Comparison of ENCODE assay signal across 9 mouse cellular contexts in the genomic region with DNA sequence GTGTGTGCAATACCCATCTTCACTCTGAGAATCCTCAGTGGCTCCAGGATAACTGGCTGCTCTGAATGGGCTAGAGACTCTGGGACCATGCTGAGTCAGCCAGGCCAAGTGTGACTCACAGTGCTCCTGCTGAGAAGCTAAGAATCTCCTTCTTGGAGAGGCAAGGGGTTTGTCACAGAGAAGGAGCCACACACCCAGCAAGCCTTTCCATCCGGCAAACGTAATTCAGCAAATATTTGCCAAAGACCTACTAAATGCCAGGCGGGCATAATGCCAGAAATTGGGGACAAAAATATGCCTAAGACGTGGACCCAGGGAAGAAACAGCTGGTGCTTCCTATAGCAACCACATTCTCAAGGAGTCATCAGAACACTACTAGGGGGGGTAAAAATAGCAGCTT.
A peak's percentile ranks its signal among the peaks of the same experiment; 100 is the strongest.
DNase-seq lines count a peak whose midpoint lies in the region; ATAC-seq and TF ChIP-seq lines count a peak whose summit lies in the region.
"Had no signal": no experiment of that assay in that cellular context is flagged by ENCODE, and none has a peak within 500 bp of the region (broad histone marks: within the 10 kb centered on the region; RNA-seq: fewer than 3 reads in every experiment).

No protein-coding gene starts in this region.

- H3K4me1 ChIP-seq in forebrain, postnatal 0 days (ENCODE audit: insufficient read depth): peaks cover 10% of the 10 kb centered on the region; the same call in 1 of the 2 replicates
- H3K4me1 ChIP-seq in forebrain, embryonic 10.5 days: no peaks in the 10 kb centered on the region
- peaks cover 22% of the 10 kb centered on the region for H3K4me1 ChIP-seq in brown adipose tissue, adult 24 weeks (ENCODE audit: control insufficient read depth, insufficient read depth, insufficient read length, low read length)

- H3K4me2 ChIP-seq in forebrain, postnatal 0 days (ENCODE audit: low read depth): no peak overlapping the region

- peak; percentile 58 for DNase-seq in forebrain, postnatal 0 days
- DNase-seq in forebrain, embryonic 10.5 days (ENCODE audit: extremely low spot score, low spot score): no peak
- DNase-seq in 3T3-L1 (ENCODE audit: low read depth, low spot score): peak; percentile 92
- peak; percentile 32 for DNase-seq in heart, postnatal 4 days
- peak; percentile 41 for DNase-seq in right cerebral cortex, postnatal 4 days
- DNase-seq in spleen, adult 12 weeks (ENCODE audit: low spot score): no peak

- peak overlapping the region; percentile 40; the same call in 1 of the 2 replicates for H3K27ac ChIP-seq in forebrain, postnatal 0 days (ENCODE audit: low read depth, low read length)
- H3K27ac ChIP-seq in forebrain, embryonic 10.5 days: no peak overlapping the region
- H3K27ac ChIP-seq in brown adipose tissue, adult 24 weeks (replicated peaks; ENCODE audit: low read depth, low read length): 0 out of 2 replicates have a peak overlapping the region, but pooled peaks have one; percentile 1

- no peak for TF ChIP-seq CTCF in forebrain, postnatal 0 days (IDR thresholded peaks at IDR 0.05; ENCODE audit: low read depth)

- H3K9ac ChIP-seq in forebrain, postnatal 0 days: no peak overlapping the region

- no peaks in the 10 kb centered on the region for H3K36me3 ChIP-seq in forebrain, postnatal 0 days (ENCODE audit: insufficient read depth)
- peaks cover 3% of the 10 kb centered on the region; the same call in 1 of the 2 replicates for H3K36me3 ChIP-seq in forebrain, embryonic 10.5 days (replicated peaks)

- whole genome bisulfite sequencing in forebrain, postnatal 0 days: 25% methylated on average over 4 of the region's 4 CpGs
- WGBS in forebrain, embryonic 10.5 days: 80% methylated on average over 4 of the region's 4 CpGs

- H3K4me3 ChIP-seq in forebrain, postnatal 0 days (ENCODE audit: low read depth, low read length): no peak overlapping the region
- no peak overlapping the region for H3K4me3 ChIP-seq in forebrain, embryonic 10.5 days
- H3K4me3 ChIP-seq in brown adipose tissue, adult 24 weeks (ENCODE audit: insufficient read depth, low read depth, low read length): no peak overlapping the region
- H3K4me3 ChIP-seq: erythroblast, embryonic 14.5 days had no signal

- no peaks in the 10 kb centered on the region for H3K27me3 ChIP-seq in forebrain, postnatal 0 days (ENCODE audit: insufficient read depth, low read length)
- no peaks in the 10 kb centered on the region for H3K27me3 ChIP-seq in forebrain, embryonic 10.5 days (ENCODE audit: poor library complexity, severe bottlenecking)

- peak; percentile 34 for ATAC-seq in forebrain, postnatal 0 days
- no peak for ATAC-seq in megakaryocyte progenitor cell, adult 5-6 weeks (replicated peaks; ENCODE audit: poor library complexity)

- no peaks in the 10 kb centered on the region for H3K9me3 ChIP-seq in forebrain, postnatal 0 days (ENCODE audit: low read length)
- no peaks in the 10 kb centered on the region for H3K9me3 ChIP-seq in forebrain, embryonic 10.5 days

Comparison
In these comparisons a context has a peak if more than half of its experiments do, and no peak if none do; other contexts are left out.
1. DNase-seq: peak in forebrain, postnatal 0 days (single experiment), 3T3-L1 (single experiment), heart, postnatal 4 days (single experiment) and right cerebral cortex, postnatal 4 days (single experiment); none in forebrain, embryonic 10.5 days (single experiment) and spleen, adult 12 weeks (single experiment).